Mouse (Mus musculus): ENCODE results near the gene Ambra1.

The Ambra1 gene

DNA sequence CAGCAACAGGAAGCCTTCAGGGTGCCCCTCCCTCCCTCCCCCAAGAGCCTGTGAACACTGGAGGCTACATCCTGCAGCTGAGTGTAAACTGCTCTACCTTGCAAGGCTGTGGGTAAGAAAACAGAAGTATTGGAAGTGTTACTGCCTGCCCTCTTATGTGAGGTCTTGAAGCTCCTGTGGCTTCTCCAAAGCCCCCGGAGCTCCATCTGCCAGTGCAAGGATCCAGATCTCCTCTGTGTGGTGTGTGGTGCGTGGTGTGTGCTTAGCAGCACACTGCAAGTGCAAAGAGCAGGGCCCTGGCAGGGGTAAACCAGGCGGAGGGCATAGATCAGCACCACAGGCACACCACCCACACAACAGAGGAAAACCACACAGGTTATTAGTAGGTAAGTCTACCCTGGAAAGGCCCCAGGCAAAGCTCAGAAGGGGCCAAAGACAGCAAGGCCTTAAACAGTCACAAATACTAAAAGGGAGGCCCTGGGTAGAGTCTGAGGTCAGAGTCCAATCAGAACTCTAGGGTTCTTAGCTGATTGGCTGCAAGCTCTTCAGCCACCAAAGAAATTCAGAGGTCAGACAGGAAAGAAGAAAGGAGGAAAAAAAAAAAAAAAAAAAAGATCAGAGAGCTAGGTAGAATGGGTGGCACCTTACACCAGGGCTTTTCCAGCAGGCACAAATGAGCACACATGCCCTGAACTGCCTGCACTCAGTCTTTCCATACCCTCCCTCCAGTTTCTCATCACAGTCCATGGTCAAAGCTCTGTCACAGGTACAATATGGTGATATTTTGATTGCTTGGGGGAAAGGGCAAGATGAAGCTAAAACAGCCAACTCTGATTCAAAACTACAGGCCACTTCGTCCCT is 232.2 kb downstream of the Ambra1 start:
- no peak for DNase-seq (ENCODE audit: low spot score)

GRCm38 (mm10) chr2:91962864-91963401 is 233.0 kb downstream of the Ambra1 start:
- no peak for DNase-seq (ENCODE audit: low spot score)

- peak; percentile 97 for DNase-seq (ENCODE audit: low spot score)
Measured at GRCm38 (mm10) chr2:91963443-91963932, 233.6 kb downstream of the Ambra1 start.

DNA sequence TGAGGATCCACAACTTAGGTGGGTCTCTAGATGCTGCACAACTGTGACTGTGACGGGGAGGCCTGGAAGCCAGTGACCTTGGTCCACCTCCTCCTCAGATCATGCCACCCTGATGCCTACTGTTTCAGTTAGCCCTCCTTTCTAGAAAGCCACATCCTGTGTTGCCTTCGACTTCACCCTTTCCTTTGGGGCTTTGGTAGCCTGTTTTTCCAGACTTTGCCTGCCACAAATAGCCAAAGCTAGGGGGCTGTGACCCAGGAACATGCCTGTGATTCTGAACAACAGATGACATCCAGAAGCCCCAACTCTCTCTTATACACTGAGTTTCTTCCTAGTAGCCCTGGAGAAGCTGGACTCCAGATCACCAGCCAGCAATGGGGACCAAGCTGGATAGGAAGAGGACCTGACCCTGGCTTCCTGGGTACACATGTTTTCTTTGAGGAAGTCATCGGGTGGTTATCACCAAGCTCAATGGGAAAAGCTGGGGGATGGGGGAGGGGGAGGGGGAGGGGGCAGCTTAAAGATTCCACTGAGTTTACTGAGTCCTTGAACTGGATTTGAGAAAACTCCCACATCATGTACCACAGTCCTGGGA is 234.8 kb downstream of the Ambra1 start:
- no peak for DNase-seq (ENCODE audit: low spot score)

DNA sequence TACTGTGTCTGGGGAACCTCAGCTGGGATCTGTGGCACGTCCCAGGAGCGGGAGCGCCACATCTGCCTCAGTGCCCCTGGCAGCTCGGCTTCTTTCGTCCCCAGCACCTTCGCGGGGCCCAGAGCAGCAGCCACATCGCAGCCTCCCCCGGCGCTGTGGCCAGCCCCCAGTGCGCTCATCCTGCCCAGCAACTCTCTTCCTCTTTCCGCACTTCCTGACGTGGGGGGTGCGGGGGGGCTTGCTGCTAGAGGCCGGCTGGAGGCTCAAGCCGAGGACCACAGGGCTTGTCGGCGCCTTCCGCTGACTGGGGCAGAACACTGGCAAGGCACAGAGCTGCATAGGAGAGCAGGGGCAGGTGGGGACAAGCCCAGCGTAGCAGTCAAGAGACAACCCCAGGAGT is 235.5 kb downstream of the Ambra1 start:
- peak; percentile 89 for DNase-seq (ENCODE audit: low spot score)

- DNase-seq (ENCODE audit: low spot score): no peak
Measured at GRCm38 (mm10) chr2:91966367-91966766, 236.4 kb downstream of the Ambra1 start.

- DNase-seq (ENCODE audit: low spot score): peak; percentile 81
Measured at GRCm38 (mm10) chr2:91967962-91968361, 238.0 kb downstream of the Ambra1 start.
